Mouse (Mus musculus) forebrain, postnatal 0 days (tissue): ENCODE measurements at regions not wholly inside any gene's neighbourhood (a gene's known extent, or its start where the extent isn't known, plus 50 kb on each side); places are given as distances from the start of the nearest gene placed in this dataset.

ENCODE experiments used
- ATAC-seq: fragments of 200-750 bp; cut with Nextera tagmentation; 2 replicates; pipeline ENCODE4 v1.8.0; 2017; ENCODE audit warnings: mild to moderate bottlenecking, moderate library complexity
- DNase-seq: peaks from one replicate; pipeline ENCODE4 v3.0.0-alpha.2; 2015
- H3K27ac ChIP-seq: fragments of 300-500 bp; sonication (generic); 2 replicates; pipeline ENCODE4 v1.5.1; 2014; ENCODE audit warnings: low read depth, mild to moderate bottlenecking, antibody characterized with exemption, low read length, moderate library complexity, mixed read lengths
- H3K27me3 ChIP-seq: fragments of 300-500 bp; sonication (generic); 2 replicates; pipeline ENCODE4 v1.6.1; 2014; ENCODE audit warnings: mild to moderate bottlenecking, low read length, mixed read lengths; ENCODE audit not compliant: insufficient read depth
- H3K36me3 ChIP-seq: fragments of 300-500 bp; sonication (generic); 2 replicates; pipeline ENCODE4 v1.6.1; 2014; ENCODE audit warnings: mild to moderate bottlenecking, moderate library complexity; ENCODE audit not compliant: insufficient read depth
- H3K4me1 ChIP-seq: fragments of 300-500 bp; sonication (generic); 2 replicates; pipeline ENCODE4 v1.6.1; 2014; ENCODE audit warnings: antibody characterized with exemption; ENCODE audit not compliant: insufficient read depth
- H3K4me2 ChIP-seq: fragments of 300-500 bp; sonication (generic); 2 replicates; pipeline ENCODE4 v1.6.1; 2014; ENCODE audit warnings: low read depth, mild to moderate bottlenecking, moderate library complexity
- H3K4me3 ChIP-seq: fragments of 300-500 bp; sonication (generic); 2 replicates; pipeline ENCODE4 v1.5.1; 2014; ENCODE audit warnings: low read depth, low read length, mixed read lengths
- H3K9ac ChIP-seq: fragments of 300-500 bp; sonication (generic); 2 replicates; pipeline ENCODE4 v1.6.1; 2014; ENCODE audit warnings: mild to moderate bottlenecking
- H3K9me3 ChIP-seq: fragments of 300-500 bp; sonication (generic); 2 replicates; pipeline ENCODE4 v1.6.1; 2016; ENCODE audit warnings: low read length
- CTCF ChIP-seq: sonication (generic); IDR thresholded peaks from 2 replicates; pipeline ENCODE4 v1.5.1; 2016; ENCODE audit warnings: antibody characterized with exemption, control low read depth, low read depth
- WGBS: fragments of 180-500 bp; shearing (Covaris S2); extraction: QIAGEN DNeasy Blood & Tissue Kit; methylation state at CpG from one replicate; pipeline ENCODE4 v1.1.7; 2014; 5-methylcytosine and 5-hydroxymethylcytosine counted together

DNA sequence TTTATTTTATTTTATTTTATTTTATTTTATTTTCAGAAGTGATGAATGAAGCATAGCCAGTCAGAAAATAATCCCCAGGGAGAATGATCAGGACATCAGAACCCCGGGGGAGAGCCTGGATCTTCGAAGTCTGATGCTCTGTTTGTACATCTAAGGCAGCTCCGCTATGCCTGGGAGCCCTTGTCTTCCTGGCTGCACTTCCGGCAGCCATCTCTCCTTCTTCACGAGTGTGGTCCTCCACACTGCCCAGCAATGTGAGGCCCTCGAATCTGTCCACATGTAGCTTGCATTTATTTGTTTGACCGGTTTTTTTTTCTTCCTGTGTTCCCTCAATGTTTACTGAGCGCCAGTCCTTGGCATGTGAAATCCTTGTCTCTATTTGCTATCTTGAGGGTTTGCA, 95.9 kb downstream of the Vcpkmt start:
- Histone ChIP-seq H3K4me1 (no peaks in the 10 kb centered on the region; the same call in 1 of the 2 replicates), H3K9me3 (no peaks in the 10 kb centered on the region), H3K4me3 (no peak overlapping the region), H3K36me3 (no peaks in the 10 kb centered on the region), H3K27me3 (no peaks in the 10 kb centered on the region), H3K4me2 (no peak overlapping the region), H3K27ac (no peak overlapping the region), H3K9ac (no peak overlapping the region)
- no peak for DNase-seq
- ATAC-seq = no peak
- WGBS = 80% methylated on average over 8 of the region's 8 CpGs
- no peak for TF ChIP-seq CTCF

- peak overlapping the region; percentile 22; the same call in 1 of the 2 replicates for H3K9ac ChIP-seq
- H3K36me3 ChIP-seq = no peaks in the 10 kb centered on the region
- DNase-seq (peak; percentile 63), ATAC-seq (peak; percentile 94)
- H3K4me1 ChIP-seq = no peaks in the 10 kb centered on the region; the same call in 1 of the 2 replicates
- H3K4me3 ChIP-seq = peak overlapping the region; percentile 7; the same call in 1 of the 2 replicates
- no peaks in the 10 kb centered on the region for H3K27me3 ChIP-seq
- 29% methylated on average over 14 of the region's 14 CpGs for WGBS
- peak overlapping the region; percentile 31 for H3K4me2 ChIP-seq
- peak overlapping the region; percentile 45 for H3K27ac ChIP-seq
- TF ChIP-seq CTCF = no peak
- no peaks in the 10 kb centered on the region for H3K9me3 ChIP-seq
These were observed 96.9 kb downstream of the Vcpkmt start for GRCm38 (mm10) chr12:69485652-69486651.

DNA sequence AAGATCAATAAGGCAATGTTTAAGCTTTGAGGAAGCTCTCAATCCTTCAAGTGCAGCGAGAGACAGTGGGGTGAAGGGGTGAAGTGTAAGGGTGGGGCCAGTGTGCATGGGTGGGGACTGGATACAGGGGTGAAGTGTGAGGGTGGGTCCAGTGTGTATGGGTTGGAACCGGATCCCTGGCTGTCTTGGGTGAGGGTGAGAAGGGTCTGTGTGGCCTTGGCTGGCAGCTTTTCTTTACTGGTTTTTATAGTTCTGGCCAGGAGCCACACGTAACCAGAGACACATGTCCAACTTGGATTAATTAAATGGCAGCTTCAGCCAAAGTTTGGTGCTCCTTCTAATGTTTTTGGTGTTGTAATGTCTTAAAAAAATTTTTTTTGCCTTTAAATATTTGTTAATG, 101.4 kb downstream of the Vcpkmt start:
- DNase-seq (no peak), ATAC-seq (no peak)
- Histone ChIP-seq H3K36me3 (no peaks in the 10 kb centered on the region), H3K9me3 (no peaks in the 10 kb centered on the region), H3K27ac (no peak overlapping the region), H3K27me3 (no peaks in the 10 kb centered on the region), H3K9ac (no peak overlapping the region), H3K4me3 (no peak overlapping the region), H3K4me2 (no peak overlapping the region), H3K4me1 (peaks cover 3% of the 10 kb centered on the region; the same call in 1 of the 2 replicates)
- no peak for TF ChIP-seq CTCF
- 70% methylated on average over 3 of the region's 3 CpGs for WGBS

DNA sequence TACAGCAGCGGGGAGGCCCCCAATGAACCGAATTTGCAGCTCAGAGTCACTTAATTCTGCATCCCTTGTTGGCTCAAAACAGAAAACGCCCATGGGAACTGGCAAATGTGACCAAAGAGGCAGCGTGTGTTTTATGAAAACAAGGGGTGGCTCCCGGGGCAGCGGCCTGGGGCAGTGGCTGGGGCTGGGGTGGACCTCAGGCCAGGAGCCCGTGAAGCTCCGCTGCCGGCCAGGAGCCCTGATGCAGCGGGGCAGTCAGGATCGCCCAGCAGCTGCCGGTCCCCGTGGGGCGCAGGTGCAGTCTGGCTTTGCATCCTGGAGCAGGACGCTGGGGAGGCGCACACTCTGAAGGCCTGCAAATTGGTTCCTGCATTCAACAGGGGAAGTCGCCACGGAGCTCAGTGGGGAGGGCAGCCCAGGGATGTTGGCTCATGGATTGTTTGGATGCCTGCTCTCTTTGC, 104.4 kb upstream of the Gm9887 start:
- Histone ChIP-seq H3K27ac (no peak overlapping the region), H3K4me1 (peaks cover 3% of the 10 kb centered on the region; the same call in 1 of the 2 replicates), H3K27me3 (no peaks in the 10 kb centered on the region), H3K36me3 (no peaks in the 10 kb centered on the region), H3K4me3 (no peak overlapping the region), H3K4me2 (peak overlapping the region; percentile 41), H3K9ac (peak overlapping the region; percentile 15; the same call in 1 of the 2 replicates), H3K9me3 (no peaks in the 10 kb centered on the region)
- 6% methylated on average over 18 of the region's 18 CpGs for WGBS
- no peak for DNase-seq
- peak; percentile 38 for ATAC-seq
- no peak for TF ChIP-seq CTCF

- no peaks in the 10 kb centered on the region for H3K27me3 ChIP-seq
- TF ChIP-seq CTCF = no peak
- H3K4me3 ChIP-seq = no peak overlapping the region
- no peak overlapping the region for H3K9ac ChIP-seq
- peaks cover 3% of the 10 kb centered on the region; the same call in 1 of the 2 replicates for H3K4me1 ChIP-seq
- H3K27ac ChIP-seq = no peak overlapping the region
- peak overlapping the region; percentile 41; the same call in 1 of the 2 replicates for H3K4me2 ChIP-seq
- DNase-seq = no peak
- 59% methylated on average over 4 of the region's 4 CpGs for WGBS
- H3K9me3 ChIP-seq = no peaks in the 10 kb centered on the region
- peak; percentile 23; the same call in 1 of the 2 replicates for ATAC-seq
- no peaks in the 10 kb centered on the region for H3K36me3 ChIP-seq
These were observed 103.9 kb upstream of the Gm9887 start for GRCm38 (mm10) chr12:69476131-69476530.

- no peak for TF ChIP-seq CTCF
- Histone ChIP-seq H3K27ac (no peak overlapping the region), H3K36me3 (no peaks in the 10 kb centered on the region), H3K9me3 (no peaks in the 10 kb centered on the region), H3K9ac (no peak overlapping the region), H3K27me3 (no peaks in the 10 kb centered on the region), H3K4me1 (peaks cover 3% of the 10 kb centered on the region; the same call in 1 of the 2 replicates), H3K4me3 (no peak overlapping the region), H3K4me2 (no peak overlapping the region)
- no peak for DNase-seq
- 49% methylated on average over 17 of the region's 17 CpGs for WGBS
- peak; percentile 42 for ATAC-seq
These were observed 102.8 kb upstream of the Gm9887 start for GRCm38 (mm10) chr12:69474916-69475661.
